Mouse (Mus musculus) left cerebral cortex, postnatal 14 days (tissue): ENCODE results near the gene Cacna1g. TPM values are rescaled to one million over a fixed set of nuclear protein-coding genes. Genes with fewer than 3 reads are reported as not detected.
A peak's percentile ranks its signal among the peaks of the same experiment; 100 is the strongest.
"Not testable (repeated sequence)": the region's sequence is repeated elsewhere in the genome, so short reads cannot be mapped to it uniquely, and the experiment has no call there.

ENCODE experiments used
- DNase-seq, 2 experiments: peaks; one replicate each; pipeline ENCODE4 v3.0.0; 2021 to 2022; ENCODE audit warnings: low spot score in 2 of 2, mixed read lengths in 1 of 2
- intact Hi-C: fragments of 180-260 bp; cut with DNase I; formaldehyde crosslinking; loops from one replicate; pipeline ENCODE4 v1.15.1; 2025
- total RNA-seq, 2 experiments: library from RNA; stranded (reverse); gene quantifications; 2 replicates each; pipeline ENCODE4 v1.2.3; 2021

Gene Cacna1g
- total RNA-seq, 2 experiments from 2014 or later: 107 to 130 TPM

DNA sequence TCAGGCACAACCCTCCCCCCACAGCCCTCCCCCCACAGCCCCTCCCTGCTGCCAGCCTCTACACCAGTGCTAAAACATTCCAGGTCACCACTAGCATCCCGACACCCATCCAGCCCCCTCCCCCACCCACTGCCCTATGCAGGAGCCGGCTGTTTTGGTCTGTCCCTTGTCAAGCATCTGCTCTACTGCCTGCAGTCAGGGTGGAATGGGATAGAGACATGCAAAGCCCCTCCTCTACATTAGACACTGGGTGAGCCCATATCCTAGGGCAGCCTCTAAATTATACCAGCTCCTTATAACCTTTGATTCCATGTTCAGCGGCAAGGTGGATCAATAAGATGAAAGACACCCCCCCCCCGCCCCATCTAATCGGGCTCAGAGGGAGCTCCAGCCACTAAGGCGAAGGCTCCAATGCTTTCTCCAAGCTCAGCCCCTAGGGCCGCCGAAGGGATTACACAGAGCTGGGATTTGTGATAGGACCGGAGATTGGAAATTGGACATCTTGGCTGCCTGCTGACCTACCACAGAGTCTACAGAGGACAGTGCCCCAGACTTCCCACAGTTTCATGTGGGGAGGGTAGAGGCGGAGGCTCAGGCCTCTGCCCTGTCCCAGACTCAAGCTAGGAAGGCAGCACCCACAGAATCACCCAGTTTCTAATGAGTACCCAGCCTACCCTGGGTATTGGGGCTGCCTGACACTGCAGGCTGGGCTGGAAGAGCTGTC, 54.8 kb downstream of the Cacna1g start:
- intact Hi-C loops: no loop called here
- DNase-seq: no peak

GRCm38 (mm10) chr11:94414042-94414441, 60.0 kb downstream of the Cacna1g start:
- DNase-seq: no peak
- intact Hi-C loops: no loop called here

- intact Hi-C loops: no loop called here
- no peak for DNase-seq
These were observed 60.5 kb downstream of the Cacna1g start for GRCm38 (mm10) chr11:94413516-94413915.

GRCm38 (mm10) chr11:94412998-94413469, 61.0 kb downstream of the Cacna1g start:
- intact Hi-C loops: no loop called here
- DNase-seq: peak in 1 of 2 experiments; percentile 41

DNA sequence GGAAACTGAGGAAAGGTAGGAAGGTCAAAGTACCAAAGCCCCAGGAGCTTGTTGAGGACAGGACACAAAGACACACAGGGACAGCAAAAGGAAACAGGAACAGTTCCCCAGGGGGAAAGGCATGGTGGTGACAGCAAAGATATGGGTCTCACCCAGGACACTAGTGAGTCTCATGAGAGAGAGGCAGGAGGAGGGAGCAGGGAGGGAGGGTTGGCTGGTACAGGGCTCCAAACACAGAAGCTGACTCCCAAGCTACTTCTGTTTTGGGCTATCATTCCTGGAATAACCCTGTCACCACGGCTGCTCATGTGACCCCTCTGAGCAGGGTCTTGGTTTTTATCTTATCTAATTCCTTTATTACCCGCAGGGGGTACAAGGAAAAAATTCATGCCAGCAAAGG, 61.4 kb downstream of the Cacna1g start:
- intact Hi-C loops: no loop called here
- no peak for DNase-seq

GRCm38 (mm10) chr11:94407803-94408321, 66.1 kb downstream of the Cacna1g start:
- no peak for DNase-seq
- intact Hi-C loops: no loop called here

DNA sequence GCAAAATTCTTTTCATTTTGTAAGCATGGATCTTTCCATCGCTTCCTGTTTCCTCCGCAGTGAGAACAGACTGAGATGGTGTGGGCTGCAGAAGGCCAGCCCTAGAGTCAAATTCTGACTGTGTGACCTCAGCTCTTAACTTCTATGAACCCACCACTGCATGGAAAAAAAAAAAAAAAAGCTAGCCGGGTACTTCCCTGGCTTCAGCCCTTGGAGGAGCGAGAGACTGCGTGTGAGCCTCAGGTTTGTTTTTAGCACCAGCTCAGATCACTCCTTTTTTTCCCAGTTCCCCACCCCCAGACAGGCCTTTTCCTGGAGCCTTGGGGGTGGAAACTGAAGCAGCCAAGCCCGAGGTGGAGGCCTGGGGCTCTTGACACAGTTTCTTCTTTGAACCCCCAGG, 68.7 kb downstream of the Cacna1g start:
- intact Hi-C loops: no loop called here
- DNase-seq: peak in 1 of 2 experiments; percentile 61

DNA sequence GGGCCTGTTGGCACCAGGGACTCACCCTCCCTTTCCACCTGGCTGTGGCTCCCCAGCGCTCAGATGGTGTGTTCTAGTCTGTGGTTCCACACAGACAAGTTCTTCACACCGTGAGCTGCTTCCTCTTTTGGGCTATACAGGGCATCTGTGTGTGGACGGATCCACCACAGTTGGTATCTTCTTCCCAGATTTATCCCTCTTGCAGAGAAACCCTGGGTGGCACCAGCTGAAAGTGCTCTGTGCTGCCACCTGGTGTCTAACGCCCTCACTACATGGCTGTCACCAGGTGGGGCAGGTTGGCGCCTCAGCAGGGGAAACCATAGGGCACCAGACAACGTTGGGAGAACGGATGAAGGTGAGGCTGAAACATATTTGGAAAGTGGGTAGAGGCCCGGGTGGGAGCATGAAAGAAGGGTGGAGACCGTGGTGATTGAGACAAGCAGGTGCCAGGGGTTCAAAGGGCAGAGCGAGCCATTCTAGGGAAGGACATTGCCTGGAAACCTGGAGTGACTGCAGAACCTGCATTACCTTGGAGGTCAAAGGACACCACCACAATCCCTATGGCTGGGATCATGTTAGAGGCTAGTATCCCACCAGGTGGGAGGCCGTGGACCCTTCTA, 69.2 kb downstream of the Cacna1g start:
- intact Hi-C loops: loop anchor here (5.0 kb wide), 2 partner anchors 47 to 62 kb away; no protein-coding TSS in a partner anchor
- peak; percentile 88 to 89 for DNase-seq

GRCm38 (mm10) chr11:94404178-94404577, 69.8 kb downstream of the Cacna1g start:
- no peak for DNase-seq

GRCm38 (mm10) chr11:94403757-94404156, 70.2 kb downstream of the Cacna1g start:
- intact Hi-C loops: loop anchor here (5.0 kb wide), 2 partner anchors 46 to 61 kb away; no protein-coding TSS in a partner anchor
- no peak for DNase-seq

More at GRCm38 (mm10) chr11:94404178-94404577, 69.8 kb downstream of the Cacna1g start:
- intact Hi-C loops: loop anchor here (5.0 kb wide), 2 partner anchors 47 to 62 kb away; no protein-coding TSS in a partner anchor

DNA sequence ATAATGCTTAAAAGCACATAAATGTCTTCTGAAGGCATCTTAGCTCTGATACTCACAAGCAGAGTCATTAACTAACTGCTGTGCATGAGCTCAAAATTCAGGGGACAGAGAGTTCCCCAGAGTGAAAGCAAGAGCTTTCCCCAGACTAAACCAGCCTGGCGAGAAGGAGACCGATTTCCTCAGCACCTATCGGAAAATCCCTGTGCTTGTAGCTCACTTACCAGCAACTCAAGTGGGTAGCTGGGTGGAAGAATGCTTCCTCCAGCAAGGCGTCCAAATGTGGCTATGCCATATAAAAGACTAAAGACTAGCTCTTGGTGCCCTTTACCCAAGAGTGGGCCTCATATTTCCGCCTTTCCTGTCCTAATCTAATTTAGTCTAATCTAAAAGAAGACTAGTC, 71.3 kb downstream of the Cacna1g start:
- intact Hi-C loops: loop anchor here (5.0 kb wide), 2 partner anchors 45 to 60 kb away; no protein-coding TSS in a partner anchor
- no peak for DNase-seq

DNA sequence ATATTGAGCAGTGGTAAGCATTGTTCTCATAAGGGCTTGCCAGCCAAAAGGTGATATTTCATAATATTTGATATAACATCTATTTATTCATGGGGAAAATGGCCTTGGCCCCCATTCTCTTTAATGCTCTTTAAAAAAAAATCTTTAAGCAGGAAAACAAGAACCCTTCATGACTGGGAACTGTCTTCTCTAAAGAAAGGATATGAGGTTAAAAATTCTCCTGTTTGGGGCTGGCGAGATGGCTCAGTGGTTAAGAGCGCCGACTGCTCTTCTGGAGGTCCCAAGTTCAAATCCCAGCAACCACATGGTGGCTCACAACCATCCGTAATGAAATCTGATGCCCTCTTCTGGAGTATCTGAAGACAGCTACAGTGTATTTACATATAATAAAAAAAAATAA, 72.0 kb downstream of the Cacna1g start:
- not testable (repeated sequence) for DNase-seq
- intact Hi-C loops: loop anchor here (5.0 kb wide), 2 partner anchors 45 to 60 kb away; no protein-coding TSS in a partner anchor

DNA sequence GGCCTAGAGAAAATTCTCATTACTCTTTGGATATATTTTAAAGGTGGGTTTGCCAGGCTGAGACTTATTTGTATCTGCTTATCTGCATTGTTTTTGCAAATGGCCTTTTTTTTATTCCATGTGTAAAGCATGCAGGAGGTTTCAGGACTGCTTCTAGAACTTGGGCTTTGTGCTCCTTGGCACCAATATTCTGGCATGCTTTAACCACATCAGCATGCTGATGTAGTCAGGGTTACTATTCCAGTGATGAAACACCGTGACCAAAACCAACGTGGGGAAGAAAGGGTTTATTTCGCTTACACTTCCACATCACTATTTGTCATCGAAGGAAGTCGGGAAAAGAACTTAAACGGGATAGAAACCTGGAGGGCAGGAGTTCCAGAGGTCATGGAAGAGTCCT, 73.0 kb downstream of the Cacna1g start:
- DNase-seq: no peak
- intact Hi-C loops: loop anchor here (5.0 kb wide), 2 partner anchors 44 to 59 kb away; no protein-coding TSS in a partner anchor

DNA sequence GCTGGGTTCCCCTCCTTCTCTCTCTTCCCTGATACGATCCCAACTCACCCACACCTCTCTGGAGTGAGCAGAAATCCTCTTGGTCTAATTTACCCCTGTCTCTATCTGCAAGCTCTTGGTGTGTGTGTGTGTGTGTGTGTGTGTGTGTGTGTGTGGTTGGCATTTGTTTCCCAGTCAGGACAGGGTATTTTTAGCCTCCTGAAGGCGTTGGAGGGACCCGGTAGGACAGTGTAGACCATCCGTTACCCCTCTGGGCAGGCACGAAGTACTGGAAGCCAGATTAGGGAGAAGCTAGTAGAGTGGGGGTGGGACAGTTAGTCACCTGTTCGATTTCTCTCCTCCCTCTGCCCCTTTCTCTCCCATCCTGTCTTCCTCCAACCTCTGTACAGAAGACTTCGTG, 79.9 kb downstream of the Cacna1g start:
- intact Hi-C loops: no loop called here
- DNase-seq: no peak

- intact Hi-C loops, DNase-seq: not testable (repeated sequence)
These were observed 80.5 kb downstream of the Cacna1g start for GRCm38 (mm10) chr11:94393490-94393889.

DNA sequence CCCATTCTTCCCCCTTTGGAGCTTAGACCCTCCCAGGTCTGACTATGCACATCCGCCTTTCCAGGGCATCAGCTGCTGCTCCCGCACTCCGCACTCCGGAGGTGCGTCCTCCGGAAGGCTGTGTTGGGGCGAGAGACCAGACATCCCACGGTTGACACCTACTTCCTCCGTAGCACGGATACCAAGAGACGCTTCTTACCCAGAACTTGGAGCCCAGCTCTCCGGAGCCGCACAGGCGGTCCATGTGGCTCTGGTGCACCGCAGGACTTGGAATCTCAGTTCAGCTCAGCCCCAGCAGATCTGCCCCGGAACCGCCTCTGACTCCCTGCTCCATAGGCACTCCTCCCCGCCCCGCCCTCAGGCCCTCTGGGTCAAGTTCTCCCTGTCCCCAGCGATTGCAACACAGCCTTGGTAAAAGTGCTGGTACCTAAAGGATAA, 81.3 kb downstream of the Cacna1g start, which contains the start of gene Abcc3:
Abcc3 (minus strand) TSS at position 326 of the 438 bp plus-strand sequence.
- DNase-seq: no peak
- intact Hi-C loops: no loop called here

DNA sequence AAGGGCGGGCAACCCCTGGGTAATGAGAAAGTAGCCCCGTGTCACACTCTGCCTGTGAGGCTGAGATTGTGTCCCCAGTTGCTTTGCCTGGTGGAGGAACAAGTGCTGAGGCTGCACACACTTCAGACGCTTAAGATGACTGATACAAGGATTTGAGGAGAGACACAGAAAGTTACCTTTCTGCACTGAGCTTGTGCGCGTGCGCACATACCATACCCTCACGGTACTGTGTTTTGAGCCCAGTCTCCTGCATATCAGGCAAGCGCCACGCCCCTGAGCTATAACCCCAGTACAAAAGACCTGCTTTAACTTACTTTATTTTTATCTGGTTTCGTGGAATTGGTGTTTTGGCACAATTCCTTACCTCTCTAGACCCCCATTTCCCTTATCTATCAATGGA, 82.3 kb downstream of the Cacna1g start:
- intact Hi-C loops: no loop called here
- DNase-seq: no peak

GRCm38 (mm10) chr11:94390825-94391224, 83.2 kb downstream of the Cacna1g start:
- intact Hi-C loops: no loop called here
- no peak for DNase-seq

DNA sequence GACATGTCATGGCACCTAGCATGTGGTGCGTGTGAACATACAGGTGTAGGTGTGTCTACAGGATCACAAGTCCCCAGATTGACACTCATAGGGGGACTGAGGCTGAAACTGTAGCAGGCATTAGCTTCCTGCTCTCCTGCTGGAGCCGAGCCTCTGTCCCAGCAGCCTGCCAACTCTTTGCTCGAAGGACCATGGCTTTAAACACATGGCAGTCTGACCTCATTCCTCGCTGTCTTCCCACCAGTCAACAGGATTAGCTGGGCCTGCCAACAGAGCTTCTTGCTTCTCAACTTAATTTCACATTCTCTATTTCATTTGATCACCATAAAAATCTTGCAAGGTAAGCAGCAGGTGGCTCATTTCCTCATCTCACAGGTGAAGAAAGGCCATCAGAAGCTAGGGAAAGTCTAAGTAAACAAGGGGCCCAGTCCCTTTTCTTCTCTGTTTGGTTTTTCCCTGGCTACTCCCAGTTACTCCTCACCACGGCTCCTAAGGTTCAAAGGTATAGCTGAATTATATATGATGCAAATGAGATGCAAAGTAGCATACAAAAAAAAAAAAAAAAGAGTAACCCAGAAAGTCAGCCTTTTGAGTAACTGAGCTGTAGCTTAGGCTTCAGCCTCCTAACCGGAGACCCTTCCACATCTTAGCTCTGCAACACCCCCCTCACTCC, 84.1 kb downstream of the Cacna1g start:
- intact Hi-C loops: no loop called here
- no peak for DNase-seq

- intact Hi-C loops: no loop called here
- no peak for DNase-seq
These were observed 85.0 kb downstream of the Cacna1g start for GRCm38 (mm10) chr11:94389021-94389420.
